Mouse (Mus musculus): Measurements from ENCODE around the gene 2010315B03Rik. TPM values are rescaled to one million over a fixed set of nuclear protein-coding genes. Genes with fewer than 3 reads are reported as not detected.

The 2010315B03Rik gene
- total RNA-seq, 1 experiment from 2014 or later: 41.9 TPM

Other genes with a start within 250 kb of the 2010315B03Rik start
- gene Ccr2, start 210.7 kb downstream of the 2010315B03Rik start, total RNA-seq (2017): 62.9 and 70.1 TPM in 2 replicates
- gene Ccr5, start 191.2 kb downstream of the 2010315B03Rik start, total RNA-seq (2017): 0.70 and 1.5 TPM in 2 replicates
- 43.3 and 63.0 TPM in 2 replicates for gene Ppp2r3d, start 164.2 kb upstream of the 2010315B03Rik start, total RNA-seq (2017)
- not detected in 2 replicates for gene Gm21836, start 181.1 kb upstream of the 2010315B03Rik start, total RNA-seq (2017)